Mouse (Mus musculus): ENCODE measurements at regions not wholly inside any gene's neighbourhood (a gene's known extent, or its start where the extent isn't known, plus 50 kb on each side); places are given as distances from the start of the nearest gene placed in this dataset.

DNA sequence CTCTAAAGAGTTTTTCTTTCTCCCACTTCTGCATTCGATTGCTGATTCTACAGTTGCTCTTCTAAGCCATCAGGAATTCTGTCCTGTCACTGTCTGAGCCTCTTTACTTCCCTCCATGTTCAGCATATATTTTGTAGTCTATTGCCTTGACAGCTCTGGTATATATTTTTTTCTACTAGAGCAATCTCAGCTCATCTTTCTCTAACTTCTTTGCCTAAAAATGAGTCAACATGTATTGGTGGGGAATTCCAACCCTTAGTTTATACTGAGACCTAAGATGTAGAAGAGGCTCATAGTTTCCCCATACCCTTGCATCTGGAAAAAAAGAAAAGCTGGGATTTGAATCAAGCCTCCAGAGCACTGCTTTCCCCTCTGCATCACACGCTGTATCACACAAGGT is 114.7 kb downstream of the Kctd12 start:
- no peak overlapping the region for H3K4me3 ChIP-seq (replicated peaks)
- 82% methylated on average over 2 of the region's 2 CpGs for WGBS
- H3K9ac ChIP-seq, result no peak overlapping the region
- no peaks in the 10 kb centered on the region for H3K9me3 ChIP-seq
- H3K36me3 ChIP-seq (replicated peaks), result no peaks in the 10 kb centered on the region
- no peak overlapping the region for H3K27ac ChIP-seq
- no peaks in the 10 kb centered on the region for H3K4me1 ChIP-seq
- no peak overlapping the region for H3K4me2 ChIP-seq
- H3K27me3 ChIP-seq, result no peaks in the 10 kb centered on the region
- no peak for ATAC-seq (ENCODE audit: low FRiP score)

GRCm38 (mm10) chr14:102866511-102866910 is 115.9 kb downstream of the Kctd12 start:
- no peak for ATAC-seq (ENCODE audit: low FRiP score)
- Histone ChIP-seq H3K9me3 (no peaks in the 10 kb centered on the region), H3K4me1 (no peaks in the 10 kb centered on the region), H3K9ac (no peak overlapping the region), H3K27ac (no peak overlapping the region), H3K4me3 (replicated peaks) (no peak overlapping the region), H3K27me3 (no peaks in the 10 kb centered on the region), H3K36me3 (replicated peaks) (no peaks in the 10 kb centered on the region), H3K4me2 (no peak overlapping the region)
- 89% methylated on average over 1 of the region's 1 CpGs for WGBS

DNA sequence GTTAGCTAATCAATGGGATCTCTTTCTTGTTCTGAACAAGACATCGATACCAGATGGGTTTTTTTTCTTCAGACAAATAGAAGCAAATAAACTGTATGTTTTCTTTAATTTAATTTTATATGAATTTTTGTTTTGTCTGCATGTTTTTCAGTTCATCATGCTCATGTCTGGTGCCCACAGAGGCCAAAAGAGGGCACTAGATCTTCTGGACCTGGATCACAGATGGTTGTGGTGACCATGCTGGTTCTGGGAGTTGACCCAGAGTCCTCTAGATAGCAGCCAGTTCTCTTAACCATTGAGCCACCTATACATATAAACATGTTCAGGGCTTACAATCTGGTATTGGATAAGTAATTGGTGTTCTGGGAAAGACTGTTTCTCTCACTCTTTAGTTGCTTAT is 120.7 kb downstream of the Kctd12 start:
- Histone ChIP-seq H3K4me2 (no peak overlapping the region), H3K27me3 (no peaks in the 10 kb centered on the region), H3K4me1 (no peaks in the 10 kb centered on the region), H3K27ac (no peak overlapping the region), H3K4me3 (replicated peaks) (no peak overlapping the region), H3K36me3 (replicated peaks) (no peaks in the 10 kb centered on the region), H3K9ac (no peak overlapping the region), H3K9me3 (no peaks in the 10 kb centered on the region)
- 93% methylated on average over 1 of the region's 1 CpGs for WGBS
- no peak for ATAC-seq (ENCODE audit: low FRiP score)

- H3K36me3 ChIP-seq (replicated peaks), result no peaks in the 10 kb centered on the region
- no peak overlapping the region for H3K4me3 ChIP-seq (replicated peaks)
- no peak overlapping the region for H3K27ac ChIP-seq
- H3K4me1 ChIP-seq, result no peaks in the 10 kb centered on the region
- no peaks in the 10 kb centered on the region for H3K9me3 ChIP-seq
- H3K9ac ChIP-seq, result no peak overlapping the region
- WGBS, result 79% methylated on average over 4 of the region's 4 CpGs
- ATAC-seq (ENCODE audit: low FRiP score), result no peak
- H3K4me2 ChIP-seq, result no peak overlapping the region
- H3K27me3 ChIP-seq, result no peaks in the 10 kb centered on the region
These were observed 123.0 kb downstream of the Kctd12 start for GRCm38 (mm10) chr14:102859361-102859871.

GRCm38 (mm10) chr14:102855264-102855840 is 127.1 kb downstream of the Kctd12 start:
- H3K9me3 ChIP-seq, result no peaks in the 10 kb centered on the region
- no peaks in the 10 kb centered on the region for H3K27me3 ChIP-seq
- H3K36me3 ChIP-seq (replicated peaks), result no peaks in the 10 kb centered on the region
- WGBS, result 82% methylated on average over 7 of the region's 7 CpGs
- no peak overlapping the region for H3K4me2 ChIP-seq
- no peak overlapping the region for H3K9ac ChIP-seq
- H3K4me3 ChIP-seq (replicated peaks), result no peak overlapping the region
- no peak for ATAC-seq (ENCODE audit: low FRiP score)
- H3K4me1 ChIP-seq, result no peaks in the 10 kb centered on the region
- no peak overlapping the region for H3K27ac ChIP-seq

DNA sequence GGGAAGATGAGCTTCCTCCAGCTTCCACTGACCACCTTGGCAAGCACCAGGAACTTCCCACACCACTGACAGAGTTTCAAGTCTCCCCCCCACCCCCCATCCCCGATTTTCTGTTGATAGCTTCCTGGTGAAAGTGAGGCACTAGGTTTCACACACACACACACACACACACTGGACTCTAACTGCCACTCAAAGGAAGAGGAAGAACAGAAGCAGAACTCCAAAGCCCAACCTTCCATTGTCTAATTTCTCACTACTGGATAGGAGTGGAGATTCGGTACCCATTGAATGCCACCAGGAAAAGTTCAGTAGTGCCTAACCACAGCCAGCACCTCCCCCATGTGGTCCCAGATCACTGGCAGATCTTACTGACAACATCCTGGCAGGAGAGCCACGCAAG is 138.7 kb downstream of the Kctd12 start:
- 83% methylated on average over 3 of the region's 3 CpGs for WGBS
- no peaks in the 10 kb centered on the region for H3K9me3 ChIP-seq
- no peaks in the 10 kb centered on the region for H3K36me3 ChIP-seq (replicated peaks)
- ATAC-seq (ENCODE audit: low FRiP score), result no peak
- H3K27me3 ChIP-seq, result no peaks in the 10 kb centered on the region
- no peaks in the 10 kb centered on the region for H3K4me1 ChIP-seq
- H3K9ac ChIP-seq, result no peak overlapping the region
- no peak overlapping the region for H3K4me3 ChIP-seq (replicated peaks)
- no peak overlapping the region for H3K4me2 ChIP-seq
- no peak overlapping the region for H3K27ac ChIP-seq

DNA sequence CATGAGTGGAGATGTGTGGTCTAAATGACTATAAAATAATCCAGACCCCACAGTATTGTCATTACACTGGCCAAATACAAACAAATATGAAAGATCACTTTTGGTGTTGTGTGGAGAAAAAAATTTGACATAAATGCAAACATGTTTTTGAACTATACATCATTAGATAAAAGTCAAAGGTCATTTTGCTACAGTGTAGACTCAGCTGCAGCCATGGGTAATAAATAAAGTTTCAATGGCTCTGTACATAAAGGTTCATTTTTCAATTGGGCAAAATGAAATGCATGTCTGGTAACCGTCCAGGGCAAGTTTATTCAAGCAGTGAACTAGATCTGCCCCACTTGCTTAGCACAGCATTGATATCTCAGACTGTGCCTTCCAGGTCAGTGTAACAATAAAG is 144.8 kb downstream of the Kctd12 start:
- Histone ChIP-seq H3K36me3 (replicated peaks) (no peaks in the 10 kb centered on the region), H3K9me3 (no peaks in the 10 kb centered on the region), H3K27me3 (no peaks in the 10 kb centered on the region), H3K27ac (no peak overlapping the region), H3K4me3 (replicated peaks) (no peak overlapping the region), H3K4me1 (no peaks in the 10 kb centered on the region), H3K9ac (no peak overlapping the region), H3K4me2 (no peak overlapping the region)
- no peak for ATAC-seq (ENCODE audit: low FRiP score)
- WGBS, result 86% methylated on average over 1 of the region's 1 CpGs

DNA sequence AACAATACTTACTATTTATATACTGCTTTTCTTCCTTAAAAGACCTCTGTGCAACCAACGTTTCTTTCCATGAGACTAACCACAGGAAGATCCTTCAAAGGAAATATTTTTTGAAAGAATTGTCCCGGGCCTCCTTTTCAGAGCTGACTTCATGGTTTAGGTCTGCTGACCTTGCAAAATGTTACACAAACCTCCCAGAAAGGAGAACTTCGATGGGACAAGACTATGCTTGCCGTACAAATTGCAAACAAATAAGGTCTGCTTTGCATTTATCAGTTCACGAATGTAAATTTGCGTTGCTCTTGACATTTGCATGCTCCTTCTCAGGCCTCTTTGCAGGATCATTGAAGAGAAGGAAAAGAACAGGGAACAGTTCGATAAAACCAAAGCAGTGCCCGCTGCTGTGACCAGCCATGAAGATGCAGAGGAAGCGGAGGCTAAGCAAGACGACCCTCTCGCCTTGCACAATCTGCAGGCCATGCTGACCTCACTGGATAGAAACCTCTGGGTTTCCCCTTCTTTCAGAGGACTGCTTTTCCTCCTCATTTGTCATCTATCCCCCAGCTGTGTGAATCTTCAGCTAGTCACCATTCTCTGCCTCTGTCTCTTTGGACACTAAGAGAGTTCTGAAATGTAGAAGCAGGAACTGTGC is 147.2 kb downstream of the Kctd12 start:
- Histone ChIP-seq H3K9ac (no peak overlapping the region), H3K9me3 (no peaks in the 10 kb centered on the region), H3K36me3 (replicated peaks) (no peaks in the 10 kb centered on the region), H3K4me3 (replicated peaks) (no peak overlapping the region), H3K27me3 (no peaks in the 10 kb centered on the region), H3K4me2 (no peak overlapping the region), H3K27ac (no peak overlapping the region), H3K4me1 (no peaks in the 10 kb centered on the region)
- WGBS, result 87% methylated on average over 11 of the region's 11 CpGs
- no peak for ATAC-seq (ENCODE audit: low FRiP score)

DNA sequence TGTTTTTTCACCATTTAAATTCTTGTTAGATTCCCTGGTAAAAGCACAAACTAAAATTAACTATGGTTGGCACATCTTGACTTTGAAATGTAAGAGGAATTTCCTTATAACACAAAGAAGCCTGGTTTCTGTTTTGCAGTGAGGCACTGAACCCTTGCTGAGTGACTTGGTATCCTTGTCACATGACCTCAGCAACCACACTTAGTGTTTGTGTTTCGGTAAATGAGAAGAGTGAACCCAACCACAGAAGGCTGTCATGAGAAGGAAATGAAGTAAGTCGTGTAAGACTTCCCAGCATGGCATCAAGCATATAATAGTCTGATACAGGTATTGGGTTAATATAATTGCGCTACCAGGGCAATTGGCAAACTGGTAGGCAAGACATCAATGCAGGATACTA is 154.0 kb downstream of the Kctd12 start:
- H3K4me2 ChIP-seq, result no peak overlapping the region
- no peak overlapping the region for H3K27ac ChIP-seq
- WGBS, result 88% methylated on average over 3 of the region's 3 CpGs
- H3K4me1 ChIP-seq, result no peaks in the 10 kb centered on the region
- no peak overlapping the region for H3K4me3 ChIP-seq (replicated peaks)
- H3K9ac ChIP-seq, result no peak overlapping the region
- ATAC-seq (ENCODE audit: low FRiP score), result no peak
- no peaks in the 10 kb centered on the region for H3K27me3 ChIP-seq
- no peaks in the 10 kb centered on the region for H3K9me3 ChIP-seq
- no peaks in the 10 kb centered on the region for H3K36me3 ChIP-seq (replicated peaks)

- WGBS, result 84% methylated on average over 7 of the region's 7 CpGs
- no peak overlapping the region for H3K4me2 ChIP-seq
- H3K4me1 ChIP-seq, result no peaks in the 10 kb centered on the region
- no peaks in the 10 kb centered on the region for H3K36me3 ChIP-seq (replicated peaks)
- no peaks in the 10 kb centered on the region for H3K27me3 ChIP-seq
- H3K9ac ChIP-seq, result no peak overlapping the region
- no peak for ATAC-seq (ENCODE audit: low FRiP score)
- no peaks in the 10 kb centered on the region for H3K9me3 ChIP-seq
- H3K4me3 ChIP-seq (replicated peaks), result no peak overlapping the region
- H3K27ac ChIP-seq, result no peak overlapping the region
These were observed 154.6 kb downstream of the Kctd12 start for GRCm38 (mm10) chr14:102827756-102828384.

- no peaks in the 10 kb centered on the region for H3K4me1 ChIP-seq
- no peak overlapping the region for H3K4me3 ChIP-seq (replicated peaks)
- no peak overlapping the region for H3K27ac ChIP-seq
- no peaks in the 10 kb centered on the region for H3K36me3 ChIP-seq (replicated peaks)
- H3K27me3 ChIP-seq, result no peaks in the 10 kb centered on the region
- ATAC-seq (ENCODE audit: low FRiP score), result no peak
- H3K4me2 ChIP-seq, result no peak overlapping the region
- H3K9ac ChIP-seq, result no peak overlapping the region
- 90% methylated on average over 7 of the region's 7 CpGs for WGBS
- H3K9me3 ChIP-seq, result no peaks in the 10 kb centered on the region
These were observed 156.9 kb downstream of the Kctd12 start for GRCm38 (mm10) chr14:102825525-102825924.

GRCm38 (mm10) chr14:102820663-102821062 is 161.8 kb downstream of the Kctd12 start:
- WGBS, result 93% methylated on average over 5 of the region's 5 CpGs
- H3K27me3 ChIP-seq, result no peaks in the 10 kb centered on the region
- H3K4me2 ChIP-seq, result no peak overlapping the region
- H3K27ac ChIP-seq, result no peak overlapping the region
- H3K4me1 ChIP-seq, result no peaks in the 10 kb centered on the region
- no peaks in the 10 kb centered on the region for H3K36me3 ChIP-seq (replicated peaks)
- no peaks in the 10 kb centered on the region for H3K9me3 ChIP-seq
- no peak overlapping the region for H3K4me3 ChIP-seq (replicated peaks)
- ATAC-seq (ENCODE audit: low FRiP score), result no peak
- no peak overlapping the region for H3K9ac ChIP-seq

- Histone ChIP-seq H3K9me3 (no peaks in the 10 kb centered on the region), H3K27ac (no peak overlapping the region), H3K9ac (no peak overlapping the region), H3K4me3 (replicated peaks) (no peak overlapping the region), H3K36me3 (replicated peaks) (no peaks in the 10 kb centered on the region), H3K27me3 (no peaks in the 10 kb centered on the region), H3K4me1 (no peaks in the 10 kb centered on the region), H3K4me2 (no peak overlapping the region)
- no peak for ATAC-seq (ENCODE audit: low FRiP score)
- WGBS, result 65% methylated on average over 5 of the region's 5 CpGs
These were observed 170.8 kb downstream of the Kctd12 start for GRCm38 (mm10) chr14:102811678-102812081.

Data from forebrain, embryonic 12.5 days (tissue).